Mouse (Mus musculus) midbrain, embryonic 11.5 days (tissue): Measurements from ENCODE around the gene Fam241b. TPM values are rescaled to one million over a fixed set of nuclear protein-coding genes. Genes with fewer than 3 reads are reported as not detected.

ENCODE experiments used
- ATAC-seq: fragments of 200-750 bp; cut with Nextera tagmentation; 2 replicates; pipeline ENCODE4 v1.8.0; 2017; ENCODE audit warnings: moderate TSS enrichment, moderate library complexity; ENCODE audit not compliant: low FRiP score
- DNase-seq: peaks from one replicate; pipeline ENCODE4 v3.0.0; 2015; ENCODE audit warnings: low spot score; ENCODE audit errors: missing footprints
- H3K27ac ChIP-seq: fragments of 300-500 bp; sonication (generic); 2 replicates; pipeline ENCODE4 v1.5.1; 2014; ENCODE audit warnings: low read depth, low read length
- H3K27me3 ChIP-seq: fragments of 300-500 bp; sonication (generic); 2 replicates; pipeline ENCODE4 v1.6.1; 2014; ENCODE audit warnings: mild to moderate bottlenecking, low read length, moderate library complexity, mixed read lengths; ENCODE audit not compliant: control insufficient read depth, insufficient read depth
- H3K36me3 ChIP-seq: fragments of 300-500 bp; sonication (generic); 2 replicates; pipeline ENCODE4 v1.6.1; 2014; ENCODE audit warnings: mild to moderate bottlenecking, low read length, moderate library complexity, mixed read lengths; ENCODE audit not compliant: control insufficient read depth, insufficient read depth
- H3K4me1 ChIP-seq: fragments of 300-500 bp; sonication (generic); 2 replicates; pipeline ENCODE4 v1.6.1; 2014; ENCODE audit warnings: low read length; ENCODE audit not compliant: control insufficient read depth, insufficient read depth
- H3K4me2 ChIP-seq: fragments of 300-500 bp; sonication (generic); 2 replicates; pipeline ENCODE4 v1.6.1; 2014; ENCODE audit warnings: mild to moderate bottlenecking, moderate library complexity
- H3K4me3 ChIP-seq: fragments of 300-500 bp; sonication (generic); 2 replicates; pipeline ENCODE4 v1.5.1; 2014; ENCODE audit warnings: low read depth, low read length
- H3K9ac ChIP-seq: fragments of 300-500 bp; sonication (generic); 2 replicates; pipeline ENCODE4 v1.6.1; 2014; ENCODE audit warnings: low read length
- H3K9me3 ChIP-seq: fragments of 300-500 bp; sonication (generic); 2 replicates; pipeline ENCODE4 v1.6.1; 2016; ENCODE audit warnings: low read length; ENCODE audit not compliant: control insufficient read depth
- WGBS: fragments of 180-500 bp; shearing (Covaris S2); extraction: QIAGEN DNeasy Blood & Tissue Kit; methylation state at CpG from one replicate; pipeline ENCODE4 v1.1.7; 2014; 5-methylcytosine and 5-hydroxymethylcytosine counted together
- polyA plus RNA-seq: library from polyadenylated mRNA; unstranded; fragments of >200 nt; fragmentation: Nextera tagmentation; extraction: Ambion mirVana; gene quantifications from 2 replicates; pipeline ENCODE4 v1.2.1, GENCODE M21; 2014

Gene Fam241b
- polyA plus RNA-seq, 1 experiment from 2014 or later, result 7.1 TPM

DNA sequence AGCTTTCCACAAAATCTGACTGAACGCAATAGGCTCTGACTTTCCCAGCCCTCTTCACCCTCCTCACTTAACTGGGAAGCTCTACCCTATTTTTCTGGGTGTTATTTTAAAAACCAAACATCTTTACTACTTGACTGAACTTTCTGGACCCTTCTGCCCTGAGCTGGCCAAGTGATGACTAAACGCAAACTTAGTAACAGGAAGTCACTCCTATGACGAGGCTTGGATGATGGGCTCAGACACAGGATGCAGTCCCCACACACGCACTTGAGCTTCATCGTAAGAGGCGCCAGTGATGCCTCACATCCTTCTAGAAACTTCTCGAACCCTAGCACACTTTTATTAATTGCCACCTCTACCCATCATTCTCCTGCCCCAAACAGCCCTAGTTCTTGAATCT is 74.3 kb downstream of the Fam241b start:
- Histone ChIP-seq H3K4me1 (no peaks in the 10 kb centered on the region), H3K36me3 (no peaks in the 10 kb centered on the region), H3K27ac (no peak overlapping the region), H3K4me3 (no peak overlapping the region), H3K27me3 (no peaks in the 10 kb centered on the region), H3K4me2 (no peak overlapping the region), H3K9me3 (no peaks in the 10 kb centered on the region), H3K9ac (no peak overlapping the region)
- ATAC-seq (no peak), DNase-seq (no peak)
- 89% methylated on average over 7 of the region's 7 CpGs for WGBS

DNA sequence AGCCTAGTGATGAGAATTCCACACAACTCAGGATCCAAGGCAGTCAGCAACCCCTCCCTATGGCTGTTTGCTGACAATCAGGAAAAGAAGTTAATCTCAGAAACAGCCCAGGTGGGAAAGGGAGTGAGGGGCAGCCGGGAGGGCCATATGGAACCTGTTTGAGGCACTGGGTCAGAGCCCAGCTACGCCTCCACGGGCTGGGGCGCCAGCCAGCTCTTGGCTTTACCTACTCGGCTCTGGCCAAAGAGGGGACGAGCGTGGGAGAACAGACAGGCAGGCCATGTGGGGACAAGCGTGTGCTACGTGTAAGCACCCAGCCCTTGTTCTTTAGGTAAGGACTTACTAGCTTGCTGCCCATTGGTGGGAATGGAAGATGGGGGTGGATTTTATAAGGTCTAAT is 75.2 kb downstream of the Fam241b start:
- WGBS, result 80% methylated on average over 9 of the region's 9 CpGs
- no peaks in the 10 kb centered on the region for H3K36me3 ChIP-seq
- DNase-seq, result no peak
- H3K27me3 ChIP-seq, result no peaks in the 10 kb centered on the region
- no peak for ATAC-seq
- H3K4me3 ChIP-seq, result no peak overlapping the region
- H3K4me1 ChIP-seq, result no peaks in the 10 kb centered on the region
- no peak overlapping the region for H3K9ac ChIP-seq
- H3K27ac ChIP-seq, result no peak overlapping the region
- no peaks in the 10 kb centered on the region for H3K9me3 ChIP-seq
- H3K4me2 ChIP-seq, result no peak overlapping the region

DNA sequence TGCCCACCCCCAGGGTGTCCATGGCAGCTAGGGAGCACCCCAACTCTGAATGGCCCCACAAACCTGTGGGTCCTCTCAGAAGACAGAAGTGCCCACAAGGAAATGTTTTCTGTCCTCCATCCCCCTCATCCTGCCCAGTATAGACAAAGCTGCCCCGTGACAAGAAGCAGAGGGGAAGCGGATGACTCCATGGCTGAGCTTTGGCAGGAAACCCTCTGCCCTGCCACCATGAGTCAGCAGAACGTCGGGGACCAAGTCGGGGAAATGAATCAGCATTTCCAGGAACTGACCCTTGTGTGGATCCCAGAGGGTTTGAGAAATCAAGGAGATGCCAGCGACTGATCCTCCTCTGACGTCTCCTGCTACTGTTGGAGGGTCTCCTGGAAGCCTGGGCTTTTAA is 77.5 kb downstream of the Fam241b start:
- H3K36me3 ChIP-seq, result no peaks in the 10 kb centered on the region
- no peak overlapping the region for H3K9ac ChIP-seq
- WGBS, result 74% methylated on average over 7 of the region's 7 CpGs
- H3K27ac ChIP-seq, result no peak overlapping the region
- no peaks in the 10 kb centered on the region for H3K4me1 ChIP-seq
- DNase-seq (peak; percentile 17), ATAC-seq (no peak)
- no peaks in the 10 kb centered on the region for H3K27me3 ChIP-seq
- no peak overlapping the region for H3K4me2 ChIP-seq
- H3K4me3 ChIP-seq, result no peak overlapping the region
- H3K9me3 ChIP-seq, result no peaks in the 10 kb centered on the region

DNA sequence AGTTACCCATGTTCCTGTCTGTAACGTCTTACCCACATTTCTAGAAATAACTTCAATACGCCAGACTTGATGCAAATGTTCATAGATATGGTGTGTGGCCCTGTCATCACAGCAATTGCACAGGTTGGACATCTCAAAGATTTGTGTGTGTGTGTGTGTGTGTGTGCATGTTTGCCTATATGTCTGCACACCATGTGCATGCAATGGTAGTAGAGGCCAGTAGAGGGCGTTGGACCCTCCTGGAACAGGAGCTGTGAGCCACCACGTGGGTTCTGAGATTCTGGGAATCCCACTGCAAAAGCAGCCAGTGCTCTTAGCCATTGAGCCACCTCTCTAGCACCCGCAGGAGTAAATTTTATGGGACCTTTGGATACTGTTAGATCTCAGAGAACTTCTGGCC is 80.9 kb downstream of the Fam241b start:
- H3K4me1 ChIP-seq, result no peaks in the 10 kb centered on the region
- no peaks in the 10 kb centered on the region for H3K36me3 ChIP-seq
- H3K27me3 ChIP-seq, result no peaks in the 10 kb centered on the region
- H3K9me3 ChIP-seq, result no peaks in the 10 kb centered on the region
- WGBS, result 59% methylated on average over 5 of the region's 5 CpGs
- no peak overlapping the region for H3K4me3 ChIP-seq
- H3K9ac ChIP-seq, result no peak overlapping the region
- DNase-seq (peak; percentile 51), ATAC-seq (no peak)
- H3K27ac ChIP-seq, result no peak overlapping the region
- H3K4me2 ChIP-seq, result no peak overlapping the region

DNA sequence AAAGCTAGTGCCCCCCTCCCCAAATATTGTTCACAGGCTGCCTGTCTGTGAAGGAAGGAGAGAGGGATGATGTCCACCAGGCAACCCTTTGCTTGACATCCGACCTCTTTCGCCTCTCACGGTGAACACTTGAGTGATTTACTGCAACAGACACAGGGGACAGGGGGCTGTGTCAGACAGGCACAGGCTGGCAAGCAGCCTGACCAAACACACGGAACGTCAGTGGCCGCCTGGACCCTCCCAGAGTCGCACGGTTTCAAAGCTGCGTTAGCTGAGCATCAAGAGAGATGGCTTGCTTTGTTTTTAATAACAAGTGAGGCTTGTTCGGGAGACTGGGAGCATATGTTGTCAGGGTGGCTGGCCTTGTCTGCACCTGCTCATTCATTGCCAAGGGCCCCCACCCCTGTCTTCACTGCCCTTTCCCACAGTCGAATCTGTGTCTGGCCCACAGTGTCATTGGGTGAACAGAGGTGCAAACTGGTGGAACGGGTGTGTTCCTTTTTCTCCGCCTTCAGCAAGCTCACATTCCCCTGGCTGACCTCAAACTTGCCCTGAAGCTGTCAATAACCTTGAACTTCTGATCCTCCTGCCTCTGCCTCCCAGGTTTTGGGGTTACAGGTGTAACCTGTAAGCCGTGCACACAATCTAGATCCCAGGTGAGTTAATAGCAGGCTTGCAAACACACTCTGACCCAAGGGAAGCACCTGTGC is 82.6 kb downstream of the Fam241b start:
- Histone ChIP-seq H3K27ac (no peak overlapping the region), H3K27me3 (no peaks in the 10 kb centered on the region), H3K9ac (no peak overlapping the region), H3K4me2 (no peak overlapping the region), H3K9me3 (no peaks in the 10 kb centered on the region), H3K4me3 (no peak overlapping the region), H3K36me3 (no peaks in the 10 kb centered on the region), H3K4me1 (no peaks in the 10 kb centered on the region)
- 74% methylated on average over 14 of the region's 14 CpGs for WGBS
- DNase-seq, result peak; percentile 65
- ATAC-seq, result no peak

DNA sequence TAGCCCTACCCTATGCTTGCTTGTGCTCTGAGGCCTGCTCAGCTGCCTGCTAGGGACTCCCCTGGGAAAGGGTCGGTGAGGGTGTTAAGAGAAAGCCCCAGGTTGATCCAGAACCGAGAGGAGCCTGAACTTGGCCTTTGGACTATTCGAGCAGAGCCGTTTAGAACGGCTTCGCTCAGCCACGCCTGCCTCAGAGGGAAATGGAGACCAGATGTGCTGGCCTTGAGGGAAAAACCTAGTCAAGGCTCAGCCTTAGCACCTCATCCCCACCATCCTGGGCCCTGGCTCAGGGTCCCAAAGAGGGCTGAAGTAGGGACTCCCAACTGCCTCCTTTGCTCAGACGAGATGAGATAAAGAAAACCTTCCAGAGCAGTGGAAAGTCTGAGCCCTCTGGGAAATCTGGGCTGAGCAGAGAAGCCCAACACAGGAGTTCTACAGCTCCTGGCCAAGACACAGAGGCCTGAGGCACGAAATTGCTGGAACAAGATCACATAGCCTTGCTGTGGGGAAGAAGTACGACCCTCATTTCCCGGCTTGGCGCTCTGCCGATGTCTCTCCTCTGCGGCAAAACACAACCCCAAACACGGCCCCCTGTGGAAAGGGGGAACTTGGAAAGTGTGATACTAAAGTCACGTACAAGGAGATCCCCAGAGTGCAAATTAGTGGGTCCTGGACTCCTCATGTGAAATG is 83.4 kb downstream of the Fam241b start:
- no peak overlapping the region for H3K27ac ChIP-seq
- H3K27me3 ChIP-seq, result no peaks in the 10 kb centered on the region
- H3K9me3 ChIP-seq, result no peaks in the 10 kb centered on the region
- H3K9ac ChIP-seq, result no peak overlapping the region
- no peaks in the 10 kb centered on the region for H3K4me1 ChIP-seq
- H3K4me3 ChIP-seq, result no peak overlapping the region
- no peak overlapping the region for H3K4me2 ChIP-seq
- DNase-seq, result peak; percentile 79
- H3K36me3 ChIP-seq, result no peaks in the 10 kb centered on the region
- WGBS, result 75% methylated on average over 16 of the region's 16 CpGs
- ATAC-seq, result no peak

DNA sequence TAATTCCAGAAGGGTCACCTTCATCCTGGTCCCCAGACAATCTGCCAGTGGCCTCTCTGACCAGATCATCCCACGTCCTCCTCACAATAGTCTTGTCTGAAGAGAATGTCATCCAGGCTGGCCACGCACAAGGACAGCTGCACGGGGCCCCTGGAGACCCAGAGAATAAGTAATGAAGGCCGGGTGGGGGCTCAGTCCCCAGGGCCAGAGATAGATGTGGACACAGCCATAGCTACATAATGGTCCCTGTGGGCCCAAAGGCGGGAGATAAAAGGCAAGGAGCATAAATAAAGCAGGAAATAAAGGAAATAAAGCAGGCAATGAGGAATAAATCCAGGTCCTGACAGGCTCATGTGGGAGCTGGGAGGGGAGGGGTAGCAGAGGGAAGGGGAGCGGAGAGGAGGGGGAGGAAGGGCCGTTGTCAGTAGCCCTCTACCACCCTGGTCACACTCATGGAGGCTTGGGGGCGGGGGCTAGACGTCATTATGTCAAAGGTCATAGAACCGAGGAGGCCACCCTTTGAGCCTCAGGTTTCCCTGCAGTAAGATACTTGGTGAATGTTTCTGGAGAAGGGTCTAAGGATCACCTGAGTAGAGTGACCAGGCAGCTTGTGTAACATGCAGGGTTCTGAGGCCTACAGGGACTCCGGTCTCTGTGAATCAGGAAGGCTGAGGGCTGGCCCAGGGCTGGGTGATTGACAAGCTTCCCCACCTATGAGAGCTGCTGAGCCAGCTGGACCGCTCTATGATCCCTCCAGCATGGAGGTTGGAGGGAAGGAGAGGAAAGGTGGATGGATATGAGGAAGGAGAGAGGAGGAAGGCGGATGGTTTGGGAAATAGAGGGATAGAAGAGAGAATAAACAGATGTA is 85.0 kb downstream of the Fam241b start:
- no peaks in the 10 kb centered on the region for H3K27me3 ChIP-seq
- no peaks in the 10 kb centered on the region for H3K9me3 ChIP-seq
- H3K4me1 ChIP-seq, result no peaks in the 10 kb centered on the region
- 74% methylated on average over 13 of the region's 13 CpGs for WGBS
- no peak overlapping the region for H3K9ac ChIP-seq
- H3K27ac ChIP-seq, result no peak overlapping the region
- DNase-seq (peak; percentile 69), ATAC-seq (no peak)
- no peak overlapping the region for H3K4me3 ChIP-seq
- H3K36me3 ChIP-seq, result no peaks in the 10 kb centered on the region
- no peak overlapping the region for H3K4me2 ChIP-seq
